Mouse (Mus musculus) adipocyte (in vitro differentiated cells): ENCODE data around the gene Mageb16.
A peak's percentile ranks its signal among the peaks of the same experiment; 100 is the strongest.

Experiments used
- DNase-seq: peaks from one replicate; pipeline ENCODE4 v3.0.0-alpha.2; 2016; ENCODE audit warnings: low spot score

Mageb16 gene

GRCm38 (mm10) chrX:79671411-79671810 lies at the start of gene Mageb16:
Gene Mageb16, minus strand, starts transcription at chrX:79671435.
- no peak for DNase-seq

- peak; percentile 65 for DNase-seq
Measured at GRCm38 (mm10) chrX:79651091-79651490, 20.1 kb downstream of the Mageb16 start.

GRCm38 (mm10) chrX:79635396-79635795 lies 35.8 kb downstream of the Mageb16 start:
- no peak for DNase-seq

- no peak for DNase-seq
Measured at GRCm38 (mm10) chrX:79606462-79606861, 64.8 kb downstream of the Mageb16 start.
